Mouse (Mus musculus) gastrocnemius, postnatal 36 days (tissue): ENCODE results near the gene Upf1. TPM values are rescaled to one million over a fixed set of nuclear protein-coding genes. Genes with fewer than 3 reads are reported as not detected.

Source experiments
- DNase-seq, 2 experiments: peaks; one replicate each; pipeline ENCODE4 v3.0.0; 2022
- intact Hi-C: fragments of 180-260 bp; cut with DNase I; formaldehyde crosslinking; loops from one replicate; pipeline ENCODE4 v1.15.1; 2025
- long read RNA-seq, 2 experiments: library from polyadenylated mRNA; stranded (forward); transcript quantifications; one replicate each; pipeline ENCODE4 v2.0.0; 2021
- total RNA-seq, 2 experiments: library from RNA; stranded (reverse); gene quantifications; 2 replicates each; pipeline ENCODE4 v1.2.3; 2021

The Upf1 gene
- 10 to 100 TPM; 27.0 to 27.6 TPM for total RNA-seq
- long read RNA-seq, experiment 1, full-length matches to known transcripts = 7 of 12 reads
- long read RNA-seq, experiment 1, partial matches to known transcripts = 2 of 12 reads
- long read RNA-seq, experiment 1, other reads (novel, unspliced or antisense) = 3 of 12 reads
- long read RNA-seq, experiment 2, full-length matches to known transcripts = 6 of 15 reads
- long read RNA-seq, experiment 2, partial matches to known transcripts = 5 of 15 reads
- long read RNA-seq, experiment 2, other reads (novel, unspliced or antisense) = 4 of 15 reads

- peak; percentile 98 to 99 for DNase-seq
- intact Hi-C loops = no loop called here
These were observed at the start of gene Upf1 for GRCm38 (mm10) chr8:70353194-70353817. Gene Upf1 (minus strand): TSS chr8:70353278.

- intact Hi-C loops = loop anchor here (5.0 kb wide), 1 partner anchor 39 kb away; the partner anchor contains the start of gene Crtc1
- DNase-seq = no peak
These were observed 44.8 kb upstream of the Upf1 start for GRCm38 (mm10) chr8:70397611-70398563.

- no peak for DNase-seq
- intact Hi-C loops = loop anchor here (5.0 kb wide), 1 partner anchor 41 kb away; the partner anchor contains the start of gene Crtc1
These were observed 43.1 kb upstream of the Upf1 start for GRCm38 (mm10) chr8:70396184-70396583.

- peak in 1 of 2 experiments; percentile 64 for DNase-seq
- intact Hi-C loops = loop anchor here (5.0 kb wide), 1 partner anchor 42 kb away; the partner anchor contains the start of gene Crtc1
These were observed 42.6 kb upstream of the Upf1 start for GRCm38 (mm10) chr8:70395649-70396048.

GRCm38 (mm10) chr8:70394269-70394998, 41.4 kb upstream of the Upf1 start:
- DNase-seq = no peak
- intact Hi-C loops = no loop called here

- no peak for DNase-seq
- intact Hi-C loops = no loop called here
These were observed 40.0 kb upstream of the Upf1 start for GRCm38 (mm10) chr8:70393087-70393486.

- intact Hi-C loops = no loop called here
These were observed 36.6 kb upstream of the Upf1 start for GRCm38 (mm10) chr8:70389678-70390077.

GRCm38 (mm10) chr8:70383287-70383686, 30.2 kb upstream of the Upf1 start:
- DNase-seq = peak; percentile 71 to 78
- intact Hi-C loops = loop anchor here (1.0 kb wide), 1 partner anchor 120 kb away; no protein-coding TSS in a partner anchor

More at GRCm38 (mm10) chr8:70389678-70390077, 36.6 kb upstream of the Upf1 start:
- no peak for DNase-seq

- intact Hi-C loops = no loop called here
- DNase-seq = no peak
These were observed 27.0 kb upstream of the Upf1 start for GRCm38 (mm10) chr8:70380069-70380468.

- DNase-seq = no peak
- intact Hi-C loops = no loop called here
These were observed 24.0 kb upstream of the Upf1 start for GRCm38 (mm10) chr8:70377049-70377448.

- no peak for DNase-seq
- intact Hi-C loops = no loop called here
These were observed 23.2 kb upstream of the Upf1 start for GRCm38 (mm10) chr8:70376275-70376741.

GRCm38 (mm10) chr8:70375212-70375859, 22.3 kb upstream of the Upf1 start:
- intact Hi-C loops = no loop called here
- DNase-seq = no peak

GRCm38 (mm10) chr8:70374318-70374927, 21.3 kb upstream of the Upf1 start:
- intact Hi-C loops = no loop called here

GRCm38 (mm10) chr8:70373397-70374317, 20.6 kb upstream of the Upf1 start, which contains the start of gene Comp:
Gene Comp (plus strand): TSS chr8:70373558.
- intact Hi-C loops = no loop called here
- DNase-seq = no peak

More at GRCm38 (mm10) chr8:70374318-70374927, 21.3 kb upstream of the Upf1 start:
- DNase-seq = peak; percentile 70 to 77

- DNase-seq = no peak
- intact Hi-C loops = no loop called here
These were observed 18.9 kb upstream of the Upf1 start for GRCm38 (mm10) chr8:70371951-70372350.

GRCm38 (mm10) chr8:70370476-70370875, 17.4 kb upstream of the Upf1 start:
- DNase-seq = no peak
- intact Hi-C loops = no loop called here

GRCm38 (mm10) chr8:70366588-70366987, 13.5 kb upstream of the Upf1 start:
- no peak for DNase-seq
- intact Hi-C loops = no loop called here

GRCm38 (mm10) chr8:70364066-70364465, 11.0 kb upstream of the Upf1 start:
- DNase-seq = peak; percentile 46 to 49
- intact Hi-C loops = no loop called here
